Mouse (Mus musculus): Measurements from ENCODE around the gene 4930518I15Rik.
"Not testable (repeated sequence)": the region's sequence is repeated elsewhere in the genome, so short reads cannot be mapped to it uniquely, and the experiment has no call there.

- not testable (repeated sequence) for TF ChIP-seq POLR2A (IDR thresholded peaks at IDR 0.05; ENCODE audit: borderline replicate concordance, control insufficient read depth, low read depth, low read length); CTCF (IDR thresholded peaks at IDR 0.05; ENCODE audit: control insufficient read depth, insufficient read depth, low read length)
Observed at GRCm38 (mm10) chr2:156902411-156902810, 44.7 kb upstream of the 4930518I15Rik start.
